Mouse (Mus musculus): ENCODE data around the gene Rrp12.

Rrp12 gene

DNA sequence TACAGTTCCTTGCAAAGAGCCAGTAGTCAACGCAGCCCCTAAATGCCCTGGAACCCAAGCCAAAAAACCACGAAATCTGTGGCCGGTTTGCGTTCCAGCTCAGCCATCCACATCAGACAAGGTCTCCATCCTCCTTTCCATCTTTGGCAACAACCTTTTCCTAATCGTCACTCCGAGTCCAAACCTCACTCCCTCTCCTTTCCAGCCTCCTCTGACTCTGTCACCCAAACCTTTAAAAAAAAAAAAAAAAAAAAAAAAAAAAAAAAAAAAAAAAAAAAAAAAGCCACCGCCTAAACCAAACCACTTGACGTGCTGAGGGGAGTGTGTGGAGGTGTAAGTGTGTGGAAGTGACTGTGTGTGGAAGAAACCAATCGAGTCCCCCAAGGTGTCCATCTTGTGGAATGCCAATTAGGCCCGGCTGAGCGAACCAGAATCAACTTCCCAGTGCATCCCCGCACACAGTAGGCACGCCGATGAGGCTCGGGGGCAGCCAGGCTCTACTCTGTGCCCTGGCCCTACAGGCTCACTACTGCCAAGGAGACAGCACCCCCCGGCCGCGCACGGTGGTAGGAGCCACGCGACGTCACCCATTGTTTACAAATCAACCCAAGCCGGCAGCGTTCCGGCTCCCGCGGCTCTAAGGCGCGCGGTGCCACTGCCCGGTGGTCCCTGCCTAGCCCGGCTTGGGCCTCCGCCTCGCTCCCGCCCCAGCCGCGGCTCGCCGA is 66.4 kb downstream of the Rrp12 start, which contains the start of gene Frat1:
TSS of gene Frat1 (plus strand) at position 590 of the 725 bp plus-strand sequence.
- DNase-seq (ENCODE audit: low spot score in 2 of 2) = peak; percentile 87 to 92

DNA sequence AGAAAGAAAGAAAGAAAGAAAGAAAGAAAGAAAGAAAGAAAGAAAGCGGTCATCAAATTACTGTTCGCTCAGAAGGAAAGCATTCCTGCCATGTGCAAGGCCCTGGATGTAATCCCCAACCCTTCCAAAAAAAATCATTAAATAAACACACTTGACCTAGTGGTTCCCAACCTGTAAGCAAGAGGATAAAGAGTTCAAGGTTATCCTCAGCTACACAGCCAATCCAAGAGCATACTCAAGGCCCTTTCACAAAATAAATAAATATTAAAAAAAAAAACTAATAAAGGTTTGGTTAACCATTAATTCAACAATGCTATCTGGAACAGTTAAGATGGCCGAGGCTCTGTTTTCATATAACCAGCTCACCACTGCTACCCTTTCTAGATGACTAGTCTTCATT is 67.0 kb downstream of the Rrp12 start:
- no peak for DNase-seq (ENCODE audit: low spot score in 2 of 2)

GRCm38 (mm10) chr19:41826529-41826928 is 69.4 kb downstream of the Rrp12 start:
- DNase-seq (ENCODE audit: low spot score in 2 of 2) = no peak

GRCm38 (mm10) chr19:41824950-41825349 is 71.0 kb downstream of the Rrp12 start:
- no peak for DNase-seq (ENCODE audit: low spot score in 2 of 2)

GRCm38 (mm10) chr19:41822589-41822988 is 73.4 kb downstream of the Rrp12 start:
- no peak for DNase-seq (ENCODE audit: low spot score in 2 of 2)

DNA sequence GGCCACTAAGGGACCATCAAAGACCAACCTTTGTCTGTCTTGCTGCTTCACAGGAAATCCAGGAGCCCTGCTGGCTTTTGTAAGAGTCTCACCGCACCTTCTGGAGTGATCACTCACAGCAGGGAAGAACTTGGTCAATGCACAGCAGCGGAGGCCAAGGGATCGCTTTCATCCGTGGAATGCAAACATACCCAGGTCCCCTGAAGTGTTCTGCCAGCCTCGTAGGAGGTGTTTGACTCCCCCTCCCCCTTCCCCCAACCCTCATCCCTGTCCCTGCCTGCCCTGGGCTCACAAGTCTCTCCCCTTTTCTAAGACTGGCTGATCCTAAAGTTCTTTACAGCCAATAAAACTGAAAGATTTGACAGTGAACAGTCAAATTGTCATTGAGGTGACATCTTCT is 74.5 kb downstream of the Rrp12 start:
- no peak for DNase-seq (ENCODE audit: low spot score in 2 of 2)

GRCm38 (mm10) chr19:41818749-41819148 is 77.2 kb downstream of the Rrp12 start:
- DNase-seq (ENCODE audit: low spot score in 2 of 2) = no peak

DNA sequence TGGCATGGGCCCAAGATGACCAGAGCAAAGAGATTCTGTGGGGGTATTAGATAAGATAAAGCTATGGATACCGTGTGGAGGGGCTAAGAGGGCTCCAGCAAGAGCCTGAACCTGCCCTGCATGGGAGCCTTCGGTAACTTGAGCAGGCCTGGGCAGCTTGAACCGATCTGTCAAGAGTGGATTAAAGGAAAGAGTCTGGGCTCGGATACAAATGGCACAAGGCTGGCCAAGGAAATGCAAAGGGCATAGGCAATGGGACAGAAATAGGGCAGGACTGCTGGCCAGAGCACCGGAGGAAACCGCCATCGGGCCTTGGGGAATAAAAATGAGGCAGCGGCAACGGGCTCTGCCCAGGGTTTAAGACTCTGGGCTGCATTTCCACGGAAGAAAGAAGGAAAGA is 78.6 kb downstream of the Rrp12 start:
- no peak for DNase-seq (ENCODE audit: low spot score in 2 of 2)

GRCm38 (mm10) chr19:41816915-41817314 is 79.1 kb downstream of the Rrp12 start:
- no peak for DNase-seq (ENCODE audit: low spot score in 2 of 2)

- DNase-seq (ENCODE audit: low spot score in 2 of 2) = no peak
These were observed 79.6 kb downstream of the Rrp12 start for GRCm38 (mm10) chr19:41816410-41816809.

DNA sequence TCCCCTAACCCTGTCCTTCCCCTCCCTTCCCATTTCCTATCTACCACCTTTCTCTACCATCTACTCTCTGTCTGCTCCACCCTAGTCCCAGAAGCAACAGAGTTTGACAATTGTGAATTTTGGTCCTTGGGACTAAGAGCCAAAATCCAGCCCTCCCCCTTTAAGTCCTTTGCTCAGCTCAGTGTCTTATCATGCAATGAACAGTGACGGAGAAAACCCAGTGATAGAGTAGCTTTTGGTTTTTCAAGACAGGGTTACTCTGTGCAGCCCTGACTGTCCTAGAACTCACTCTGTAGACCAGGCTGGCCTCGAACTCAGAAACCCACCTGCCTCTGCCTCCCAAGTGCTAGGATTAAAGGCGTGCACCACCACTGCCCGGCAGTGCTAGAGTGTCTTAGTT is 82.6 kb downstream of the Rrp12 start:
- no peak for DNase-seq (ENCODE audit: low spot score in 2 of 2)

All from right cerebral cortex, postnatal 36 days (tissue).